8 mouse cellular contexts compared by ENCODE assay signal in genomic region chr14:62838336-62838735, GRCm38 (mm10). TPM values are rescaled to one million over a fixed set of nuclear protein-coding genes. Genes with fewer than 3 reads are reported as not detected.
DNase-seq lines count a peak whose midpoint lies in the region; ATAC-seq lines count a peak whose summit lies in the region.

No protein-coding gene starts in this region.

- H3K27ac ChIP-seq in kidney, embryonic 15.5 days: peak overlapping the region; percentile 86
- H3K27ac ChIP-seq in limb, embryonic 12.5 days: 0 out of 2 replicates have a peak overlapping the region, but pooled peaks have one; percentile 78
- no peak overlapping the region; the same call in 1 of the 2 replicates for H3K27ac ChIP-seq in midbrain, embryonic 16.5 days (ENCODE audit: low read length)

- no peaks in the 10 kb centered on the region for H3K9me3 ChIP-seq in kidney, embryonic 15.5 days (replicated peaks)
- 0 out of 2 replicates have a peak, but pooled peaks cover 5% of the 10 kb centered on the region for H3K9me3 ChIP-seq in limb, embryonic 12.5 days
- H3K9me3 ChIP-seq in midbrain, embryonic 16.5 days (replicated peaks; ENCODE audit: control insufficient read depth, low read length, poor library complexity, severe bottlenecking): no peaks in the 10 kb centered on the region

- ATAC-seq in kidney, embryonic 15.5 days (replicated peaks; ENCODE audit: low FRiP score): no peak
- ATAC-seq in granulocyte monocyte progenitor cell, adult 5-6 weeks (replicated peaks; ENCODE audit: poor library complexity, severe bottlenecking): 0 out of 2 replicates have a peak, but pooled peaks have one; percentile 9
- ATAC-seq in limb, embryonic 12.5 days (ENCODE audit: insufficient number of reproducible peaks, insufficient read depth, low FRiP score, low TSS enrichment, low read depth): no peak
- no peak for ATAC-seq in midbrain, embryonic 16.5 days

- WGBS in kidney, embryonic 15.5 days: 9% methylated on average over 9 of the region's 9 CpGs
- WGBS in limb, embryonic 12.5 days: 13% methylated on average over 9 of the region's 9 CpGs
- WGBS in midbrain, embryonic 16.5 days: 12% methylated on average over 9 of the region's 9 CpGs

- H3K4me2 ChIP-seq in kidney, embryonic 15.5 days: peak overlapping the region; percentile 77
- H3K4me2 ChIP-seq in limb, embryonic 12.5 days: peak overlapping the region; percentile 70
- peak overlapping the region; percentile 65 for H3K4me2 ChIP-seq in midbrain, embryonic 16.5 days (ENCODE audit: low read length)

- H3K4me1 ChIP-seq in kidney, embryonic 15.5 days: peaks cover 28% of the 10 kb centered on the region
- peaks cover 23% of the 10 kb centered on the region for H3K4me1 ChIP-seq in limb, embryonic 12.5 days (replicated peaks)
- H3K4me1 ChIP-seq in midbrain, embryonic 16.5 days (ENCODE audit: control insufficient read depth, insufficient read depth, low read length): peaks cover 21% of the 10 kb centered on the region

- H3K4me3 ChIP-seq in kidney, embryonic 15.5 days (replicated peaks): peak overlapping the region; percentile 93
- H3K4me3 ChIP-seq in limb, embryonic 12.5 days (replicated peaks): peak overlapping the region; percentile 84
- peak overlapping the region; percentile 65 for H3K4me3 ChIP-seq in midbrain, embryonic 16.5 days (ENCODE audit: low read depth, low read length)

- H3K9ac ChIP-seq in kidney, embryonic 15.5 days: peak overlapping the region; percentile 78
- peak overlapping the region; percentile 79 for H3K9ac ChIP-seq in limb, embryonic 12.5 days (replicated peaks)
- H3K9ac ChIP-seq in midbrain, embryonic 16.5 days (ENCODE audit: low read depth, low read length): peak overlapping the region; percentile 78

- H3K36me3 ChIP-seq in kidney, embryonic 15.5 days: peaks cover 6% of the 10 kb centered on the region
- H3K36me3 ChIP-seq in limb, embryonic 12.5 days: peaks cover 9% of the 10 kb centered on the region; the same call in 1 of the 2 replicates
- no peaks in the 10 kb centered on the region for H3K36me3 ChIP-seq in midbrain, embryonic 16.5 days (ENCODE audit: control insufficient read depth, insufficient read depth, low read length)

- no peaks in the 10 kb centered on the region for H3K27me3 ChIP-seq in kidney, embryonic 15.5 days
- no peaks in the 10 kb centered on the region for H3K27me3 ChIP-seq in limb, embryonic 12.5 days
- no peaks in the 10 kb centered on the region for H3K27me3 ChIP-seq in midbrain, embryonic 16.5 days (ENCODE audit: control insufficient read depth, insufficient read depth, low read depth, low read length)

- DNase-seq in kidney, adult 11 months: no peak
- DNase-seq in frontal cortex, adult 2 months (ENCODE audit: extremely low spot score in 1 of 2, low spot score in 1 of 2): no peak
- DNase-seq in cerebellum, postnatal 36 days: no peak
- DNase-seq in urinary bladder, adult 18-20 months (ENCODE audit: low spot score in 2 of 2): no peak

RNA-seq across cellular contexts. Expression of gene Wdfy2, which starts 0.9 kb away (rescaled TPM):
- 7.3 and 7.9 TPM in 2 replicates for polyA plus RNA-seq in kidney, embryonic 15.5 days (2015; fragmentation: Nextera tagmentation; extraction: Ambion mirVana)
- total RNA-seq in granulocyte monocyte progenitor cell, adult 5-6 weeks (2014; fragmentation: Nextera tagmentation): 18.9 and 21.0 TPM in 2 replicates
- total RNA-seq in granulocyte monocyte progenitor cell, adult 5-6 weeks (2017): 23.7 and 25.3 TPM in 2 replicates
- 11.4 and 11.8 TPM in 2 replicates for polyA plus RNA-seq in limb, embryonic 12.5 days (2016; fragmentation: Nextera tagmentation; extraction: Ambion mirVana)
- polyA plus RNA-seq in midbrain, embryonic 16.5 days (2015; fragmentation: Nextera tagmentation; extraction: Ambion mirVana): 8.4 and 8.8 TPM in 2 replicates
- polyA plus RNA-seq in frontal cortex, adult 2 months (2012; rRNA removed): 11.9 and 12.4 TPM in 2 replicates
